Mouse (Mus musculus) bone marrow, adult 2 months (tissue): ENCODE results near the gene Ssxb3.
"Not testable (repeated sequence)": the region's sequence is repeated elsewhere in the genome, so short reads cannot be mapped to it uniquely, and the experiment has no call there.

Experiments
- CTCF ChIP-seq: fragments of 200-500 bp; IDR thresholded peaks from 2 replicates; pipeline ENCODE4 v1.5.1; 2011; ENCODE audit warnings: low read length, control low read depth; ENCODE audit not compliant: control insufficient read depth, insufficient read depth
- POLR2A ChIP-seq: fragments of 200-500 bp; IDR thresholded peaks from 2 replicates; pipeline ENCODE4 v1.6.1; 2011; ENCODE audit warnings: low read depth, mild to moderate bottlenecking, control low read depth, low read length, borderline replicate concordance; ENCODE audit not compliant: control insufficient read depth

DNA sequence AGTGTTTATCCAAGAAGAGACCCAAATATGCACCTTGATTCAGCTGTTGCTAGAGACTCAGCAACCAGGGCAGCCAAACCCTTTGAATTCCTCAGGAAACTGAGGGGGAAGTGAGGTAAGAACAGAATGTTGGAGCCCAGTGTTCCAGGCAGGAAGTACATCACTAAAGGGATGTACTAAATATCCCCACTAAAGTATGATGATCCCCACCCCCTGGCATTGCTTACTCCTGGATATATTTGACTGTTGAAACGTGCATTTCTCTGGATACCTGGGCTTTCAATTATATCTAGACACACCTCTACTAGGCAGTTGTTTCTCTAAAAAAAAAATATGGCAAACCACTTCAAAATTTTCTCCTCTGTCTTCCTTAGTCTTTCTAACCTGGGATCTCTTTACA is at the start of gene Ssxb3:
- TF ChIP-seq CTCF, POLR2A: not testable (repeated sequence)
